Mouse (Mus musculus): ENCODE results near the gene Psmb7. TPM values are rescaled to one million over a fixed set of nuclear protein-coding genes. Genes with fewer than 3 reads are reported as not detected.

The Psmb7 gene
- polyA plus RNA-seq, 1 experiment from 2014 or later: 141 TPM

GRCm38 (mm10) chr2:38675366-38675969 is 31.6 kb upstream of the Psmb7 start:
- no peaks in the 10 kb centered on the region for H3K27me3 ChIP-seq (ENCODE audit: control insufficient read depth, insufficient read depth, low read depth, low read length)
- H3K4me3 ChIP-seq (ENCODE audit: low read depth, low read length): no peak overlapping the region
- 52% methylated on average over 9 of the region's 9 CpGs for WGBS (ENCODE audit: insufficient replicate concordance)
- H3K4me2 ChIP-seq (ENCODE audit: low read depth, low read length): no peak overlapping the region
- no peak for ATAC-seq (ENCODE audit: low read depth)
- no peaks in the 10 kb centered on the region for H3K9me3 ChIP-seq (replicated peaks; ENCODE audit: control insufficient read depth, low read length)
- H3K4me1 ChIP-seq (ENCODE audit: control insufficient read depth, low read depth, low read length): no peaks in the 10 kb centered on the region
- H3K9ac ChIP-seq (ENCODE audit: low read depth, low read length): no peak overlapping the region
- H3K27ac ChIP-seq (ENCODE audit: low read length): no peak overlapping the region
- H3K36me3 ChIP-seq (ENCODE audit: control insufficient read depth, insufficient read depth): no peaks in the 10 kb centered on the region

- no peaks in the 10 kb centered on the region for H3K36me3 ChIP-seq (ENCODE audit: control insufficient read depth, insufficient read depth)
- no peak overlapping the region for H3K27ac ChIP-seq (ENCODE audit: low read length)
- H3K9me3 ChIP-seq (replicated peaks; ENCODE audit: control insufficient read depth, low read length): no peaks in the 10 kb centered on the region
- H3K27me3 ChIP-seq (ENCODE audit: control insufficient read depth, insufficient read depth, low read depth, low read length): no peaks in the 10 kb centered on the region; the same call in 1 of the 2 replicates
- no peak for ATAC-seq (ENCODE audit: low read depth)
- 61% methylated on average over 11 of the region's 11 CpGs for WGBS (ENCODE audit: insufficient replicate concordance)
- no peak overlapping the region for H3K4me2 ChIP-seq (ENCODE audit: low read depth, low read length)
- no peak overlapping the region for H3K9ac ChIP-seq (ENCODE audit: low read depth, low read length)
- H3K4me1 ChIP-seq (ENCODE audit: control insufficient read depth, low read depth, low read length): 0 out of 2 replicates have a peak, but pooled peaks cover 2% of the 10 kb centered on the region
- H3K4me3 ChIP-seq (ENCODE audit: low read depth, low read length): no peak overlapping the region
These were observed 28.6 kb upstream of the Psmb7 start for GRCm38 (mm10) chr2:38672496-38672895.

GRCm38 (mm10) chr2:38668802-38669580 is 25.1 kb upstream of the Psmb7 start:
- ATAC-seq (ENCODE audit: low read depth): peak; percentile 73
- no peak overlapping the region for H3K27ac ChIP-seq (ENCODE audit: low read length)
- no peaks in the 10 kb centered on the region for H3K9me3 ChIP-seq (replicated peaks; ENCODE audit: control insufficient read depth, low read length)
- H3K9ac ChIP-seq (ENCODE audit: low read depth, low read length): no peak overlapping the region
- H3K27me3 ChIP-seq (ENCODE audit: control insufficient read depth, insufficient read depth, low read depth, low read length): no peaks in the 10 kb centered on the region; the same call in 1 of the 2 replicates
- no peak overlapping the region for H3K4me3 ChIP-seq (ENCODE audit: low read depth, low read length)
- no peaks in the 10 kb centered on the region for H3K36me3 ChIP-seq (ENCODE audit: control insufficient read depth, insufficient read depth)
- H3K4me1 ChIP-seq (ENCODE audit: control insufficient read depth, low read depth, low read length): 0 out of 2 replicates have a peak, but pooled peaks cover 2% of the 10 kb centered on the region
- WGBS (ENCODE audit: insufficient replicate concordance): 13% methylated on average over 17 of the region's 17 CpGs
- no peak overlapping the region for H3K4me2 ChIP-seq (ENCODE audit: low read depth, low read length)

GRCm38 (mm10) chr2:38661398-38661797 is 17.5 kb upstream of the Psmb7 start:
- Histone ChIP-seq H3K4me3 (ENCODE audit: low read depth, low read length) (no peak overlapping the region), H3K4me2 (ENCODE audit: low read depth, low read length) (no peak overlapping the region), H3K27me3 (ENCODE audit: control insufficient read depth, insufficient read depth, low read depth, low read length) (peaks cover 7% of the 10 kb centered on the region), H3K27ac (ENCODE audit: low read length) (no peak overlapping the region), H3K36me3 (ENCODE audit: control insufficient read depth, insufficient read depth) (no peaks in the 10 kb centered on the region), H3K4me1 (ENCODE audit: control insufficient read depth, low read depth, low read length) (no peaks in the 10 kb centered on the region; the same call in 1 of the 2 replicates), H3K9me3 (replicated peaks; ENCODE audit: control insufficient read depth, low read length) (no peaks in the 10 kb centered on the region), H3K9ac (ENCODE audit: low read depth, low read length) (no peak overlapping the region)
- WGBS (ENCODE audit: insufficient replicate concordance): 0% methylated on average over 1 of the region's 1 CpGs
- no peak for ATAC-seq (ENCODE audit: low read depth)

GRCm38 (mm10) chr2:38658338-38658836 is 14.5 kb upstream of the Psmb7 start:
- H3K9me3 ChIP-seq (replicated peaks; ENCODE audit: control insufficient read depth, low read length): no peaks in the 10 kb centered on the region
- peaks cover 7% of the 10 kb centered on the region for H3K27me3 ChIP-seq (ENCODE audit: control insufficient read depth, insufficient read depth, low read depth, low read length)
- no peak overlapping the region for H3K27ac ChIP-seq (ENCODE audit: low read length)
- no peaks in the 10 kb centered on the region for H3K36me3 ChIP-seq (ENCODE audit: control insufficient read depth, insufficient read depth)
- peak; percentile 58; the same call in 1 of the 2 replicates for ATAC-seq (ENCODE audit: low read depth)
- under 1% methylated on average over 25 of the region's 25 CpGs for WGBS (ENCODE audit: insufficient replicate concordance)
- H3K4me1 ChIP-seq (ENCODE audit: control insufficient read depth, low read depth, low read length): no peaks in the 10 kb centered on the region; the same call in 1 of the 2 replicates
- H3K4me3 ChIP-seq (ENCODE audit: low read depth, low read length): peak overlapping the region; percentile 45
- no peak overlapping the region for H3K9ac ChIP-seq (ENCODE audit: low read depth, low read length)
- peak overlapping the region; percentile 62 for H3K4me2 ChIP-seq (ENCODE audit: low read depth, low read length)

- ATAC-seq (ENCODE audit: low read depth): no peak
- H3K4me3 ChIP-seq (ENCODE audit: low read depth, low read length): no peak overlapping the region
- H3K36me3 ChIP-seq (ENCODE audit: control insufficient read depth, insufficient read depth): no peaks in the 10 kb centered on the region
- H3K9me3 ChIP-seq (replicated peaks; ENCODE audit: control insufficient read depth, low read length): no peaks in the 10 kb centered on the region
- no peak overlapping the region for H3K27ac ChIP-seq (ENCODE audit: low read length)
- H3K9ac ChIP-seq (ENCODE audit: low read depth, low read length): no peak overlapping the region
- WGBS (ENCODE audit: insufficient replicate concordance): 55% methylated on average over 2 of the region's 2 CpGs
- H3K27me3 ChIP-seq (ENCODE audit: control insufficient read depth, insufficient read depth, low read depth, low read length): peaks cover 7% of the 10 kb centered on the region
- no peak overlapping the region for H3K4me2 ChIP-seq (ENCODE audit: low read depth, low read length)
- no peaks in the 10 kb centered on the region; the same call in 1 of the 2 replicates for H3K4me1 ChIP-seq (ENCODE audit: control insufficient read depth, low read depth, low read length)
These were observed 9.8 kb upstream of the Psmb7 start for GRCm38 (mm10) chr2:38653694-38654093.

GRCm38 (mm10) chr2:38653293-38653619 is 9.4 kb upstream of the Psmb7 start:
- ATAC-seq (ENCODE audit: low read depth): no peak
- H3K27me3 ChIP-seq (ENCODE audit: control insufficient read depth, insufficient read depth, low read depth, low read length): peaks cover 6% of the 10 kb centered on the region
- H3K4me2 ChIP-seq (ENCODE audit: low read depth, low read length): no peak overlapping the region
- H3K36me3 ChIP-seq (ENCODE audit: control insufficient read depth, insufficient read depth): no peaks in the 10 kb centered on the region
- no peak overlapping the region for H3K27ac ChIP-seq (ENCODE audit: low read length)
- H3K4me3 ChIP-seq (ENCODE audit: low read depth, low read length): no peak overlapping the region
- H3K9ac ChIP-seq (ENCODE audit: low read depth, low read length): no peak overlapping the region
- no peaks in the 10 kb centered on the region for H3K9me3 ChIP-seq (replicated peaks; ENCODE audit: control insufficient read depth, low read length)
- no peaks in the 10 kb centered on the region; the same call in 1 of the 2 replicates for H3K4me1 ChIP-seq (ENCODE audit: control insufficient read depth, low read depth, low read length)
- WGBS (ENCODE audit: insufficient replicate concordance): 67% methylated on average over 5 of the region's 5 CpGs

- Histone ChIP-seq H3K4me1 (ENCODE audit: control insufficient read depth, low read depth, low read length) (no peaks in the 10 kb centered on the region; the same call in 1 of the 2 replicates), H3K27me3 (ENCODE audit: control insufficient read depth, insufficient read depth, low read depth, low read length) (peaks cover 3% of the 10 kb centered on the region), H3K4me3 (ENCODE audit: low read depth, low read length) (no peak overlapping the region), H3K4me2 (ENCODE audit: low read depth, low read length) (no peak overlapping the region), H3K27ac (ENCODE audit: low read length) (no peak overlapping the region), H3K9ac (ENCODE audit: low read depth, low read length) (no peak overlapping the region), H3K9me3 (replicated peaks; ENCODE audit: control insufficient read depth, low read length) (no peaks in the 10 kb centered on the region), H3K36me3 (ENCODE audit: control insufficient read depth, insufficient read depth) (no peaks in the 10 kb centered on the region)
- 50% methylated on average over 10 of the region's 10 CpGs for WGBS (ENCODE audit: insufficient replicate concordance)
- no peak for ATAC-seq (ENCODE audit: low read depth)
These were observed 8.8 kb upstream of the Psmb7 start for GRCm38 (mm10) chr2:38652565-38653292.

All from liver, embryonic 16.5 days (tissue).